Mouse (Mus musculus): ENCODE results near the gene Mrgprd.

DNA sequence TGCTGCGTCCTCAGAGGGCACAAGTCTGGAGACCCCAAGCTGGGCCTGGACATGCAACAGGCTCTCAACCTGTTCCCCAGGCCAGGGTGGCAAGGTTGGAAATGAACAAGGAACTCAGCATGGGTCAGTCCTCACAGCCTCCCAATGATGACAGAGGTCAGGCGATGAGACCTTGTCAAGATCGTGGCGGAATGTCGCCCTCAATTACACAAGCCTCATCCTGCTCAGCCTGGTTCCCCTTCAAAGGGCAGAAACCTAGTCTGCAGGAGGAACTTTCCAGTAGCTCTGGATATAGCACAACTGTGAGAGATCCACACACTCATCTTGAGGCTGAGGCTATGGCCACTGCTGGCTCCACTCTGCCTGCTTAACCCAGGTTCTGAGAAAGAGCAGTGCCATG lies 43.7 kb upstream of the Mrgprd start:
- no peak for TF ChIP-seq POLR2A (IDR thresholded peaks at IDR 0.05; ENCODE audit: low read depth, low read length)
- no peak for TF ChIP-seq CTCF (IDR thresholded peaks at IDR 0.05; ENCODE audit: extremely low read depth, insufficient read depth, insufficient read length, insufficient replicate concordance)
